Mouse (Mus musculus): ENCODE results near the gene Bfsp2. TPM values are rescaled to one million over a fixed set of nuclear protein-coding genes. Genes with fewer than 3 reads are reported as not detected.

The Bfsp2 gene
- polyA plus RNA-seq, 1 experiment, result not detected

DNA sequence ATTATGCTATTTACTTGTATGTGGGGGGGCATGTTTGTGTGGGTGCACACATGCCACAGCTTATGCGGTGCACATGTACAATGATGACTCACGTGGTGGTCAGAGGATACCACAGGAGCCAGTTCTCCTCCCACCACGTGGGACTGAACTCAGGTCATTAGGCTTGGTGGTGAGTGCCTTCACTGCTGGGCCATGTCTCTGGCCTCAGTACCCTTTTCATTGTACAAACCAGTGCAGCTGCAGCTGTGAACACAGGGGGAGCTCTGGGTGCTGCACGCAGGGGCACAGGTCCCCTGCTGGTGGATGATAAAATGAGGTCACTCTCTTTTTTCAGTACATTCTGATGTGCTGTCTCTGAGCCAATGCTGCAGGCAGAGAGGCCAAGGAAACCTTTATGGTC, 46.1 kb downstream of the Bfsp2 start:
- no peak overlapping the region for H3K27ac ChIP-seq (ENCODE audit: insufficient read depth, low read depth, low read length)
- H3K4me1 ChIP-seq (ENCODE audit: control insufficient read depth, insufficient read depth, low read length), result 0 out of 2 replicates have a peak, but pooled peaks cover 4% of the 10 kb centered on the region
- H3K4me3 ChIP-seq (ENCODE audit: insufficient read depth, low read length), result no peak overlapping the region
- TF ChIP-seq CTCF (IDR thresholded peaks at IDR 0.05; ENCODE audit: low read depth, low read length) (peak; percentile 44; the same call in 1 of the 2 replicates), POLR2A (IDR thresholded peaks at IDR 0.05; ENCODE audit: borderline replicate concordance, low read depth, low read length) (no peak)

DNA sequence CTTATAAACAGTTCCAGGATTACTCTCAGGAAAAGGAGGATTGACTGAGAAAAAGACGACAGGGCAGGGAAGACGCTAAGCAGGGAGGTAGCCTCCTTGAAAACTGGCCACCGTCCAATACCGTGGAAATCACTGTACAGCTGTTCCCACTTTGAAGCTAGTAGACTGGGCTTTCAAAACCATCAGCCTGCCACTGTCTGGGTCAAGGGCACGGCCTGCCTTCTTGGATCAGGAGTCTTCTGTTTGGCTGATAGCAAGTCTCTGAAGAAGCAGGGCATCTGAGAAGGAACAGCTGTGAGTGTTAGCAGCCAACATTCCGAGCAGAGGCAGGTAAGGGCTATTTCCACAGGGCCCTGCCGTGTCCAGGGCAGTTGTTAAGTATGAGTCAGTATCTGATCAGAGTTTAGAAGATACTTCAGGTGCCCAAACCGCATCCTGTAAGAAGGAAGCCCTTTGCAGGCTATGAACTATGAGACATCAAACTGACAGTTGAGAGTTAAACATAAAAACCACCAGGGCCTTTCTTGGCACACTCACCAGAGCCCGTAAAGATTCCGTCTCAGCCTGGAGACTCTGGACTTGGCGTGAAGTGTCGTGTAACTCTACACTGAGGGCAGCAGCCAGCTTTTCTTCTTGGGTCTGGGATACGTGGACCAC, 48.0 kb downstream of the Bfsp2 start:
- TF ChIP-seq POLR2A (IDR thresholded peaks at IDR 0.05; ENCODE audit: borderline replicate concordance, low read depth, low read length), result no peak
- TF ChIP-seq CTCF (IDR thresholded peaks at IDR 0.05; ENCODE audit: low read depth, low read length), result no peak
- no peak overlapping the region for H3K27ac ChIP-seq (ENCODE audit: insufficient read depth, low read depth, low read length)
- no peak overlapping the region for H3K4me3 ChIP-seq (ENCODE audit: insufficient read depth, low read length)
- 0 out of 2 replicates have a peak, but pooled peaks cover 4% of the 10 kb centered on the region for H3K4me1 ChIP-seq (ENCODE audit: control insufficient read depth, insufficient read depth, low read length)

DNA sequence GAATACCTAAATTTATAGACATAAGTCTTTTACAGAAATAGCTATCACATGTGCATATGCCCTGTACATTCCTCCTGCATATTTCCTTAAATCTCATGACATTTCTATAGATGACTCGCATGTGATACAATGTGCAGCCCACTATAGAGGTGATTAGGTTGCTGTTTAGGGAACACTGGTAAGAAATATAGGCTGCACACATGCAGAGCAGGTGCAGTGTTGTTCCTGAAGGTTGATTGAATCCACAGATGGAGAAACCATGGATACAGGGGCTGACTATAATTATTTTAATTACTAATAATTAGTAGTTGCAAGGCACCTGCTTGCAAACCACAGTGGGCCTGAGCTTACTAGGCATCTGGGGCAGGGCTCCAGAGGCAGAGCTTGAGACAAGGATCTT, 48.5 kb downstream of the Bfsp2 start:
- no peak for TF ChIP-seq POLR2A (IDR thresholded peaks at IDR 0.05; ENCODE audit: borderline replicate concordance, low read depth, low read length)
- no peak overlapping the region for H3K4me3 ChIP-seq (ENCODE audit: insufficient read depth, low read length)
- no peak overlapping the region for H3K27ac ChIP-seq (ENCODE audit: insufficient read depth, low read depth, low read length)

DNA sequence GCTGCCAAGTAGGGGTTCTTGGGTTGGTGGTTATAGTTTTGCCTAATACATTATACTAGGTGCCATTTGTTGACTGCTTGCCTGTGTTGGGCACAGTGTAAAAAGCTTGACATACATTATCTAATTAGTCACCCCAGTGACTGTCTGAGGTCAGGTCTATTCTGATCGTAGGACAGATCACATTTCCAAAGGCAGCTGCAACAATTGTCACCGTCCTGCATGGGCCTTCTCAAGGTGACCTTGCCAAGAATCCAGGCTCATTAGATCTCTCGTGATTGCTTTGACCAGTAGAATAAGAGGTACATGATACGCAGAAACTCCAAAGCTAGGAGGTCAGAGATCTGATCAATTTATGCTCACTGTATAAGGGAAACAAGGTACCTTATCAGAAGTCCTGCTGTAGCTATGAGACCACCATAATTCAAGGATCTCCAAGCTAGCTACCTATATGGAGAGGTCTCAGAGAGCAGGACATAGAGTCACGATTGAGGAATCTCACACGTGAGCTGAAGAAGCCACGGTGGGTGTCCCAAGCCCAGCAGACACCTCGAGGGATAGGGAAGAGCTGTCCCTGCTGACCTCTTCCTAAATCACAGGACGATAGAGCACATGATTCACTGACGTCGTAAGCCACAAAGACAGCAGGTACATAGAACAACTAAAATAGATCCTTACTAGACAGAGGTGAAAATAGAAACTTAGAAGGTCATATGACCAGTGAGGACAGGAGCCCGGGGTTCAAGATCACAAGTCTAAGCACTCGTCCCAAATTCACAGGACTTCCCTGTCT, 49.6 kb downstream of the Bfsp2 start:
- H3K27ac ChIP-seq (ENCODE audit: insufficient read depth, low read depth, low read length), result no peak overlapping the region
- TF ChIP-seq CTCF (IDR thresholded peaks at IDR 0.05; ENCODE audit: low read depth, low read length) (no peak), POLR2A (IDR thresholded peaks at IDR 0.05; ENCODE audit: borderline replicate concordance, low read depth, low read length) (no peak)
- 0 out of 2 replicates have a peak, but pooled peaks cover 4% of the 10 kb centered on the region for H3K4me1 ChIP-seq (ENCODE audit: control insufficient read depth, insufficient read depth, low read length)
- no peak overlapping the region for H3K4me3 ChIP-seq (ENCODE audit: insufficient read depth, low read length)

More for the DNA sequence above, 48.5 kb downstream of the Bfsp2 start:
- 0 out of 2 replicates have a peak, but pooled peaks cover 4% of the 10 kb centered on the region for H3K4me1 ChIP-seq (ENCODE audit: control insufficient read depth, insufficient read depth, low read length)

DNA sequence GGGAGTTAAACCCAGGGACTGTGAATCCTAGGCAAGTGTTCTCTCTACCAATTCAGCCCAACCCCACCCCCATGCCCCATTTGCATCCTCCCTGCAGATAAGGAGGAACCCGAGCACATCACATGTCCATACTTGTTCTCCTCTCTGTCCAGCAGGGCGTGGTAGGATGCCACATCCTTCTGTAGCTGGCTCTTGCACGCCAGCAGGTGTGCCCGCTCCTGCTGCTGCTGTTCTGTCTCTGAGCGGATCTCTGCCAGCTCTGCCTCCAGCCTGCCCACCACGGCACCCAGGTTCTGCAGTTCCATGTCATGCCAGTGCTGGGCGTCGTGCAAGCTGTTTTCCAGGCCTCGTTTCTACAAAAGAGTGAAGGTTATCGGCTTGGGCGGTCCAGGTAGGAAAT, 53.8 kb downstream of the Bfsp2 start:
- Histone ChIP-seq H3K4me1 (ENCODE audit: control insufficient read depth, insufficient read depth, low read length) (peaks cover 8% of the 10 kb centered on the region), H3K27ac (ENCODE audit: insufficient read depth, low read depth, low read length) (no peak overlapping the region), H3K4me3 (ENCODE audit: insufficient read depth, low read length) (no peak overlapping the region)
- TF ChIP-seq POLR2A (IDR thresholded peaks at IDR 0.05; ENCODE audit: borderline replicate concordance, low read depth, low read length), result no peak
- no peak for TF ChIP-seq CTCF (IDR thresholded peaks at IDR 0.05; ENCODE audit: low read depth, low read length)

DNA sequence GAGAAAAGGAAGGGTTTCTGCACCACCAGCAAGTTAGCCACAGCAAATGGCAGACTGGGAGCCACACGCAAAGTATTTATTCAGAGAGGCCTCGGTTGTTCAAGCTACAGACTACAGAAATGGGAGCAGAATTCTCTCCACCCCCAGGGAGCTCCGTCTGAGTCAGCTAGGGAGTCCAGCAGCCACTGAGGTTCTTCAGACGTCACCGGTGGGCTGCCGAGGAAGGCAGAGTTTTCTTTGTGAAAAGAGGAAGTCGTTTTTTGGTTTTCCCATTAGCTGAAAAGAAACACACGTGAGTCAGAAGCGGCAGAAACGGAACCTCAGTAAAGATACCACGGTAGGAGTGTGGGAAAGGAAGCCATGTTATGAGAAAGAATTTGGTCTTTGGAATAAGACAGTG, 55.4 kb downstream of the Bfsp2 start:
- H3K27ac ChIP-seq (ENCODE audit: insufficient read depth, low read depth, low read length), result no peak overlapping the region
- TF ChIP-seq CTCF (IDR thresholded peaks at IDR 0.05; ENCODE audit: low read depth, low read length) (no peak), POLR2A (IDR thresholded peaks at IDR 0.05; ENCODE audit: borderline replicate concordance, low read depth, low read length) (no peak)
- H3K4me3 ChIP-seq (ENCODE audit: insufficient read depth, low read length), result 0 out of 2 replicates have a peak overlapping the region, but pooled peaks have one; percentile 18
- H3K4me1 ChIP-seq (ENCODE audit: control insufficient read depth, insufficient read depth, low read length), result peaks cover 8% of the 10 kb centered on the region

DNA sequence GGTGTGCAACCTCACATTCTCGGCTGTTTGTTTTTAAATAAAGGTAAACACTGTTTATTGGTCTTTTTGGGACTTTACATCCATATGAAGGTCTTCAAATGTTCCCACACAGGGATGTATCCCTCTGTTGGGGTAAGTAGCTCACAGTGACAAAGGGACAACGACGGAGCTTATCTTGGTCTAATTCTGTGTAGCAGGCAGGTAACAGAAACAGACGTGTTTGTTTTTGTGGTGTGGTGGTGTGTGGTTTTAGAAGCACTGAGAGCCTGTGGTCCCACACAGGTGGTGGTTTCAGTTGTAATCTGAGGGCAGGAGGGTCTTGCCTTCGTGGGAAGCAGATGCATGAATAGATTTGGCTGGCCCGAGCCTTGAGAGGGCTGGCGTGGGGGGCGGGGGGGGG, 56.3 kb downstream of the Bfsp2 start:
- Histone ChIP-seq H3K4me1 (ENCODE audit: control insufficient read depth, insufficient read depth, low read length) (peaks cover 8% of the 10 kb centered on the region), H3K27ac (ENCODE audit: insufficient read depth, low read depth, low read length) (no peak overlapping the region), H3K4me3 (ENCODE audit: insufficient read depth, low read length) (no peak overlapping the region)
- TF ChIP-seq POLR2A (IDR thresholded peaks at IDR 0.05; ENCODE audit: borderline replicate concordance, low read depth, low read length) (no peak), CTCF (IDR thresholded peaks at IDR 0.05; ENCODE audit: low read depth, low read length) (no peak)

DNA sequence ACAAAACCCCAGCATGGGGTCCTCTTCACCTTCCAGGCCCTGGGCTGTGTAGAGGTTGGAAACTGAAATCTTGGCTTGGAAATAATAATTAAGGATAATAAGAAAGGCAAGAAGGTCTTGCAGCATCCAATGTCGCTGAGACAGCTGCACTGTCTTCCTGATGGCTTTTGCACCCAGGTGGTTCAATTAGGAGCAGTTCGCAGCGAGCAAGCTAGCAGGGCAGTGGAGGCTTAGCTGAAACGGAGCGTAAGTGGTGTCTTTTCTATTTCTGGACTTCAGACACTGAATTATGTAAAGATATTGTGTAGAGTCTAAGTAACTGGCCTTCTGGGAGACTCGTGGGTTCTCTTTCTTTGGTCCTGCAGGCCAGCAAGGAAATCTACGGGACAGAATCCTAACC, 56.8 kb downstream of the Bfsp2 start:
- no peak for TF ChIP-seq CTCF (IDR thresholded peaks at IDR 0.05; ENCODE audit: low read depth, low read length)
- Histone ChIP-seq H3K4me1 (ENCODE audit: control insufficient read depth, insufficient read depth, low read length) (peaks cover 8% of the 10 kb centered on the region), H3K4me3 (ENCODE audit: insufficient read depth, low read length) (no peak overlapping the region), H3K27ac (ENCODE audit: insufficient read depth, low read depth, low read length) (no peak overlapping the region)

DNA sequence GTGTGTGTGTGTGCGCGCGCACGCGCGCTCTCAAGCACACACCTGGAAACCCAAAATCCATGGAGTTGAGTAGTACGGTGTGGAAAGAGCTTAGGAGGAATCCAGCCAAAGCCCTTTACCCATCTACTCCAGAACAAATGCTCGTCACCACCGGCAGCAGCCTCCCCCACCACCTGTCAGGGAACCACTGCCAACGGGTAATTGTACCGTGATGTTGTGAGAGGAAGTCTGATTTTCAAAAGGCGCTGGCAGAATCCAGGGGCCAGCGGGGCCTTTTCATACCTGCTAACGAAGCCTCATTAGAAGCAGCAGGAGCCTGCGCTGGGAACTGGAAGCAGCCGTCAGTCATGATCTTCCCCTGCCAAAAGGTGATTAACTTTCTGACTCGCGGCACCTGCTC, 57.4 kb downstream of the Bfsp2 start:
- TF ChIP-seq POLR2A (IDR thresholded peaks at IDR 0.05; ENCODE audit: borderline replicate concordance, low read depth, low read length) (no peak), CTCF (IDR thresholded peaks at IDR 0.05; ENCODE audit: low read depth, low read length) (no peak)
- no peak overlapping the region for H3K27ac ChIP-seq (ENCODE audit: insufficient read depth, low read depth, low read length)
- no peak overlapping the region for H3K4me3 ChIP-seq (ENCODE audit: insufficient read depth, low read length)
- peaks cover 8% of the 10 kb centered on the region for H3K4me1 ChIP-seq (ENCODE audit: control insufficient read depth, insufficient read depth, low read length)

DNA sequence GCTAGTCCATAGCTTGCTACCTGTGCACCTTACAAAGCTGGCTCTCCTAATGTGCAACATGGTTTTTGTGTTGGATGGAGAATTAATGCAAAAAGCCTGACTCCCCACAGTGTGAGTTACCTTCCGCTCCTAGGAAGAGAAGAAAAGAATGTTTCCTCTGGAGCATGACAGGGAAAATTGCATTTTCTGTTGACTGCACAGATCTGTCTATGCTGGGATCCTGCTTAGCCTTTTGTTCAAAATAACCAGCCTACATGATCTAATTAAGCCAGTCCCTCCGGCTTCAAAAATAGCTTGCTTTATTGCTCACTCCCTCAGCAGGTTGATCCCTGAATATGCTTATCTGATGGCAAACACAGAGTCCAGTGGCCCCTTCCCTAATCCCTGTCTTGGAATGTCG, 59.4 kb downstream of the Bfsp2 start:
- Histone ChIP-seq H3K4me3 (ENCODE audit: insufficient read depth, low read length) (no peak overlapping the region), H3K4me1 (ENCODE audit: control insufficient read depth, insufficient read depth, low read length) (peaks cover 8% of the 10 kb centered on the region), H3K27ac (ENCODE audit: insufficient read depth, low read depth, low read length) (no peak overlapping the region)
- TF ChIP-seq POLR2A (IDR thresholded peaks at IDR 0.05; ENCODE audit: borderline replicate concordance, low read depth, low read length), result no peak
- no peak for TF ChIP-seq CTCF (IDR thresholded peaks at IDR 0.05; ENCODE audit: low read depth, low read length)

All from bone marrow macrophage, adult 2 months (primary cell).